Mouse (Mus musculus): ENCODE data around the gene Gm20388.
"Not testable (repeated sequence)": the region's sequence is repeated elsewhere in the genome, so short reads cannot be mapped to it uniquely, and the experiment has no call there.

Gene Gm20388

DNA sequence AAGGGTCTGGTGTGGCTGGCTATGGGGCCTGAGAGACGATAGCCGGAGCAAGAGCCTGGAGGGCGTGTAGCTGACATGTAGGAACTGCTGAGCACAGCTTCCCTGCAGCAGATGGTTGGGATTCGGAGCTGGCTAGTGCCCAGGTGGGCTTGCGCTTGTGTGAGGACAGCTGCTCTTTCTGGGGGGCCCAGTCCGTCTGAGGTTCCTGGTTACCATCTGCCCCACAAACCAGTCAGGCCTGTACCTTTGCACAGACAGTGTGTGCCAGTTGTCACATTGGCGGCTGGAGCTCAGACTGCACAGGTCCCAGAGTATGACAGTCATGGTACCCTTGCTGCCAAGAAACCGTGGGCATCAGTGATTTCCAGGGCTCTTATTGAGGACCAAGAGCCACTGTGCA, 2397.2 kb downstream of the Gm20388 start:
- DNase-seq (ENCODE audit: low spot score) = no peak

DNA sequence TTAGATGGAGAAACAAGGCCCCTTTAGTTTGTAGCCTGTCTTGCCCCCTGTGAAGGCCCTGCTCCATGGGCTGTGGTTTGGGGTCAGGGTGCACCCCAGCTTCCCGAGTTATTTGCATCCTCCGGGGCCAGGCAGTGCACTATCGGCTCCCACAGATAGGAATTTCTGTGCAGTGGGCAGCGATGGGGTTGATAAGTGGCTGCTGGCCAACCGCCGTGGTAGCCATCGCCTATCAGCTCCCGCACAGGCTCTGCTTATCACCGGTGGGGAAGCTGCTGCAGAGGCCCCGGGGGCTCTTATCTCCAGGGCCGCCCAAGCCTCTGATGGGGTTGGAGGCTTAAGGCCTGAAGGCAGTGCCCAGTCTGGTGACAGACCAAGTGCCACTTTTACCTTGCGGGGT, 2398.6 kb downstream of the Gm20388 start:
- no peak for DNase-seq (ENCODE audit: low spot score)

DNA sequence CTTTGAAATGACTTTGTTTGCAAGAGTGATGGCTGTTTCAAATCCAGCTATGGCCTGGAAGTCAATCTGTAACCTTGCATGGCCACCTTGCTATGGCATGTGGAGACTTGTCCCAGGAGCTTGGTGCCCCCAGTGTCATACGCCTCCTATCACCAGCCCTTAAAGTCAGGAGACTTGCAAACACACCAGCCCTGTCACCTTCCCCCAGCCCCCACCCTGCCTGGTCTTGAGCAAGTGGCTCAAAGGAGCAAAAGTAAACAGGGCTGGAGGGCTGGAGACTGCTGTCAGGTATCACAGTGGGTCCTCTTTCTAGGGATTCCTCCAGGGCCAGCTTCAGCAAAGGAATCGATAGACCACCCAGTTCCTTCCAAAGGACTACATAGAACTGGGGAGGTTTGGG, 2400.5 kb downstream of the Gm20388 start:
- DNase-seq (ENCODE audit: low spot score) = no peak

DNA sequence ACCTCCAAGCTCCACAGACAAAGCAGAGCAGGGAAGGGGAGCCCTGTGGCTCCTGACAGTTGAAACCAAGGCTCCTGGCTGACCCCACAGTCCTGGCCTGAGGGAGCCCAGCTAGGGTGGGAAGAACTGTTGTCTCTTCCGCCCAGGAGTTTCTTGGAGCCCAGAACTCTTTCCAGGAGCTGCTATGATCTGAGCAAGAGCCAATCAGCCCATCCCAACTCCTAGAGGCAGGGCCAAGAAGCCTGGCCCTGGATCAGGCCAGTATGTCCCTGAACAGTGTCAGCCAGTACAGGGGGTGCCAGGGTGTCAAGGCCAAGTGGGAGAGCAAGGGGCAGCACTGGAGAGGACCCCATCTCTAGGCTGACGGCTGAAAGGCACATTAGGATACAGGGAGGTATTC, 2401.9 kb downstream of the Gm20388 start:
- no peak for DNase-seq (ENCODE audit: low spot score)

DNA sequence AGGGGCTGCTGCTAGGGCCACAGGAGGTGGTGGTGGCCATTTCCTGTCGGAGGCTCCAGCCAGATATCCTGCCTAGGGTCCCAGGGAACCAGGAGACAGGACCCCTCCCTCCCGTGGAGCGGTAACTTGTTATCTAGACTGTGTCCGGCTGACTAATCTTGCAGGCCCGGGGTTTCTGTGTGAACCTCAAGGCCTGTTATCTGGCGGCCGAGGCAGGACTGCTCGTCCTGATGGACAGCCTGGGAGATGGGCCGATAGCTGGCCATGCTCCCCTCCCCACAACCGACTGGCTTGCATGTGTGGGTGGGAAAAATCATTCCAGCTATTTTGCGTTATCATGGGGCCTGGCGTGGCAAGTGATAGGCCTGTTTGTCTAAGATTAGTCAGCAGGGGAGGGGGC, 2402.7 kb downstream of the Gm20388 start:
- DNase-seq (ENCODE audit: low spot score) = no peak

DNA sequence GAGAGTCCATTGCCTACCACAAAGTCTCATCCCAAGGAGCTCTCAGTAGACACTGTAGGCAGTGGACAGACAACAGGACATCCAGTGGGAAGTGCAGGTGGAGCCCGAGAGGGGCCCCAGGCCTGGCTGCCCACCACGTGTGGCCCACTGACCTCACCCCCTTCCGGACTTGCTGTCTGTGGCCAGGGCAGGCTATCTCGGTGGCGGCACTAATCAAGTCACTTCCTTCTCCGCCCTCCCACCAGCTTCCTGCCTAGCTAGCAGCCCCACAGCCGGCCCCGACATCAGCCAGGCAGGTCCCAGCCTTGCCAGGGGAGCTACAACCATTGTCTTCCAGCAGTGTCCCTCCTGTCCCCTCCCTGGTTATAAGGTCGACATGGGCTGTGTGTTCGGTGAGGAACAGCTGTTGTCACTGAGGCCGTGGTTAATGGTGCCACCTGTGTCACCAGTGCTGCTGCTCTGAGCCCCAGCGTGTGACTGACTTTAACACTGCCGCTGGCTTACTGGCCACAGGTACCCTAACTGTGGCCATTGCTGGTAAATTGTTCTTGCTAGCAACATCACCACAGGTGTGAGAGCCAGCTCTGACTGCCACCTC, 2404.4 kb downstream of the Gm20388 start:
- no peak for DNase-seq (ENCODE audit: low spot score)

DNA sequence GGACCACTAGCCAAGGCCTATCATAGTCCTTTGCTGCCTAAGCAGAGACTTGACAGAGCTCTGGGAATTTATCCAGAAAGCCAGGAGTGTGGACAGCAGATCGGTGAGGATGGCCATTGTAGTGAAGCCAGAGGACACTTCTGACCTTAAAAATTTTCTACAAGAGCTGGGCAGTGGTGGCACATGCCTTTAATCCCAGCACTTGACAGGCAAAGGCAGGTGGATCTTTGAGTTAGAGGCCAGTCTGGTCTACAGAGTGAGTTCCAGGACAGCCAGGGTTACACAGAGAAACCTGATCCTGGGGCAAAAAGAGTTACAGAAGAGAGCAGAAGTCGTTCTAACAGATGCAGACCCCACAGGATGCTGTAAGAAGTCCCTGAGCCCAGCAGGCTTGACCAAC, 2405.8 kb downstream of the Gm20388 start:
- DNase-seq (ENCODE audit: low spot score) = no peak

DNA sequence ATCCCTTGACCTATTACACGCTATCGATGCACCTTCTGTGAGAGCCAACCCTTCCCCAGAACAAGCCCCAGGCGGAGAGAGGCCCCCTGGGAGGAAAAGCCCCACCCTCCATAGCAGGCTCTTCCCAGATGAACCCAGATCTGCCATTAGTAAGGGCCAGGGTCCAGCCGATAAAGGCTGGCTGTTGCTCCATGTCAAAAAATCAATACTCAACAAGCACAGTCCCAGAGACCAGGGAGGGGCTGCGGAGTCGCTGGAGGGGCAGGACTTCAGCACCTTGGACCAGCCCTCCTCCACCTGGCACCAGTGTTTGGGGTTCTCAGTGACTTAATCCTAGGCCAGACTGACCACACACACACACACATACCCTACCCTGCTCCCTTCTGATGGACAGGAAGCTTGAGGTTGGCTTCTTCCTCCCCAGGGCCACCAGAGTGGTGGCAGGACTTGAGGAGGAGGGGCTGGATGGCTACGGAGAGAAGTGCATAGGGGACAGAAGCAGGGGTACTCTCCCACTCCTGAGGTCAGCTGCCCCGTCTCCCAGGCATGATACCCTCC, 2407.4 kb downstream of the Gm20388 start:
- DNase-seq (ENCODE audit: low spot score) = no peak

DNA sequence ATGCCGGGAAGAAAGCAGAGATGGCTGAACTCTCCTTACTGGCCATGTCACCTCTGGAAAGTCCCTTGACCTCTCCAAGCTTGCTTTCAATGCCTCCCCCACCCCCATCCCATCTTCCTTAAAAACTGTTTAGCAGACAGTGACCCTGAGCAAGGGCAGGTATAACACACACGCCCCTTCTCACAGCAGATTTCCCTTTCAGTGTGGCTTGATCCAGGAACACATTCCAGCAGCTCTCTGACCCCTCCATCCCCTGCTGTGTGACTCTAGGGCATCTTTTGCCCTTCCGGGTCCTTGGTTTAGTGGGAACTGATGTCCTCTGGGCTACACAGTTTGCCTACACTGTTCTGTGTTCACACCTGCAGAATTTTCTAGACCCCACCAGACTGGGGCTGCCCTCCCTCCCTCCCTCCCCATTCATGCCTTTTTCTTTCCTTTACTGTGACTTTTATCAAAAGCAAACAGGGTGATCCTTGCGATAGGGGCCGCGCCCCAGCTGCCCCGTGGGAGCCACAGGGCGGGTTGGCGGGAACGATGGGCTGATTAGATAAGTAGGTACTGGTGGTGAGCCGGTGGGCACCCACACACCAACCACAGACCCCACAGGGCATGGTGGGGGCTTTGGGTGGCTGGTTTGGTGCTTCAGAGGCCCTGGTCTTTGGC, 2408.5 kb downstream of the Gm20388 start:
- no peak for DNase-seq (ENCODE audit: low spot score)

DNA sequence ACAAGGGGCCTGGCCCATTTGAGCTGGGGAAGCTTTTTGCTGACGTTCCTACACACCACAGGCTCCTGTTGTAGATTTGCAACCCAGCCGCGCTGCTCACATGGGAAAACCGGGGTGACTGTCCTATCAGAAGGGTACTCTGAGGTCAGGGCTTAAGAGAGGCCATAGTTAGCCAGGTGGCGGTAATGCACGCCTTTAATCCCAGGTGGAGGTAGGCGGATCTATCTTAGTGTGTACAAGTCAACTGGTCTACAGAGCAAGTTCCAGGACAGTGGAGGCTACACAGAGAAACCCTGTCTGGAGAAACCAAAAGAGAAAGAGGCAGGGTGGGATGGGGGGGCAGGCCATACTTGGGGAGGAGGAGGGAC, 2409.1 kb downstream of the Gm20388 start:
- no peak for DNase-seq (ENCODE audit: low spot score)

DNA sequence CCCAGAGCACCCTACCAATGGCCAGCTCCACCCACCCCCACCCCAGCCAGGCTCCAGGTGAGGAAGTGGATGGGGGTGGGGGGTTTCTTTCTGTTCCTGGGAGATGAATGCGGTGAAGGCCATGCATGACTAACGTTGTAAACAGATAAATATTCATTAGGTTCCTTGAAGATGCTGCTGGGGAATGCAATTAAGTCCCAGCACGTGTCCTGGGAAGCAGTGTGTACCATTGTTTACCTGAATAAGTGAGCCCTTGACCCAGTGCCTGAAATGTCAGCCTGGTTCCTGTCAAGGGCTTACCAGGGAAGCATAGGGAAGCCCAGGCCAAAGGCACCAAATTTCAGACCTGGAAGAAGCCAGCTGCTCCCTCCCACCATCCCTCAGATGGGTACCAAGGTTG, 2409.9 kb downstream of the Gm20388 start:
- DNase-seq (ENCODE audit: low spot score) = no peak

DNA sequence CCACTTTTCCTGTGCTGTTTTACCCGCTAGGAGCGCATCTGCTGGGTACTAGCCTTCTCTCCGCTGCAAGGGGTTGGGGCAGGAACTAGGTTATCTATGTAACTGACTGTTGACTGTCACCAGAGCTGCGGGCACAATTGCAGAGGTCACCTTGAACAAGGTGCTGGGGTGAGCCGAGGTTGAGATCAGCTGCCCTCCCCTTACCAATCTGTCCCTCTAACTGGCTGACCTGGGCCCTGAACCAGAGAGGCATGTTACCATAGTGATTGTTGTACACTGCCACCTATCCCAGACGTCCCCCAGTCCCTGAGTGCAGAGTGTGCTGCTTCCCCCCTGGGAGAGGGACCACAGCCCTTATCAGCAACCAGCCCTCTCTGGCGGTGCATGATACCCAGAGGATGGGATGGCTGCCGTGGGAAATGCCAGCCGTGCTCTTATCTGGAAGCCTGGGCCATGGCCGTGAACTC, 2410.8 kb downstream of the Gm20388 start:
- DNase-seq (ENCODE audit: low spot score) = no peak

DNA sequence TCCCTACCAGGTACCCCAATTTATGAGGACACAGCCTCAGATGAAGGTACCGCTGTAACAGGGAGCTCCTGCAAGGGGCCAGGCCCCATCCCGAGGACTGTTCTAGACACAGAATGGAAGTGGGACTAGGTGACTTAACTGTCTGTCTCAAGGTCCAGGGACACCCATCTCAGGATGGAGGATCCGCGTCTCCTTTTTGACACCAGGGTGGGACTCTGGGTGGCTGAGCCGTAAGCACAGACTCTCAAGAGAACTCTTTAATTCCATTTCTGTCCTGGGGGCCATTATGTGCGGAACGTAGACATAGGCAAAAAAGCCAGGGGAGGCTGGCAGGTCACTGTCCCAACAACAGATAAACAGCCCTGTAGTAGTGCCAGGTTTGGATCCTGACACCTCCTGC, 2411.5 kb downstream of the Gm20388 start:
- DNase-seq (ENCODE audit: low spot score) = no peak

DNA sequence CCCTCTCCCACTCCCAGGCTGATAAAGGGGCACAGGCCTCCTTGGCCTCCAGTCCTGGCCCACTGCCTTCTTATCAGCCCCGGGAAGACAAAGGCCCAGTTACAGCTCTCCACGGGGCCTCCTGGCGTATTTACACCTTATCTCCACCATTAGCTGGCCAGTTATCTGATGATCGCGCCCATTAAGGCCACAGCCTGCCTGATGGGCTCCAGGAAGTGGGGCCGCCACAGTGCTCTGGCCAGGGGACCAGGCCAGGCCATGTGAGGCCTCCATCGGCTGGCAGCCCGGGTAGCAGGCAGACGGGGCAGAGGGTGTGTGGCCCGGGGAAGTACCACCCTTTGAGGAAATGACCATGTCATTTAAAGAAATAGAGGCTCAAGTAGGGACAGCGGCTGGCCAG, 2412.2 kb downstream of the Gm20388 start:
- DNase-seq (ENCODE audit: low spot score) = no peak

DNA sequence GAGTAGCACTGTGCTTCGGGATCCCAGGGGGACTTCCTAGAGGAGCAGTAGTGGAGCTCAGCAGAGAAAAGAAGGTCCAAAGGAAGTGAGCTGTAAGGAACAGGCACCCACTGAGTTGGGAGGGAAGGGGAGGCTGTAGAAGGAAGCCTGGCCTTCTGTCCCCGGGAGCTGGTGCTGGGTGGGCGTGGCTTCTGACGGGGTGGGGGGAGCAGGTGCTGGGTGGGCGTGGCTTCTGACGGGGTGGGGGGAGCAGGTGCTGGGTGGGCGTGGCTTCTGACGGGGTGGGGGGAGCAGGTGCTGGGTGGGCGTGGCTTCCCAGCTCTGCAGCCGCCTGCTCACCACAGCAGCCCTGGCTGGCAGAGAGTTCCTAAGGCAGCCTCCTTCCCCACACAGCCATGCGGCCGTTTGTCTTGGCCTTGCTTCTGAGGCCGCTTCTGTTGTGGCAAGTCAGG, 2413.3 kb downstream of the Gm20388 start:
- DNase-seq (ENCODE audit: low spot score) = not testable (repeated sequence)

DNA sequence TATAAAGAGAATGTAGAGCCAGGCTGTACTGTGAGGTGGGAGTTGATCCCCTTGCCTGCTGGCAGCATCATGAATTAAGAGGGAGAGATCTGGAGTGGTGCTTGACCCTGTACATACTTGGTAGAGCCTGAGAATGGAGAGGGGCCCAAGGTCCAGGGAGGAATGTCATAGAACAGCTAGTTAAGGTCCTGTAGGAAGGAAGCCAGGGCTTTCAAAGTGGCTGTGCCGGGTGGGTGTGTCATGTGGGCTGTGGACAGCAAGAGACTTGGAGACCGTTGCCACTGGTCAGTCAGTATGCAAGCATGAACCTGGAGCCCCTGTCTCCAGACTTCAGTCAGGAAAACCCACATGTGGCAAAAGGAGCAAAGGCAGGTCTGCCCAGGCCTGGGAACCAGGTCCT, 2414.6 kb downstream of the Gm20388 start:
- DNase-seq (ENCODE audit: low spot score) = no peak

DNA sequence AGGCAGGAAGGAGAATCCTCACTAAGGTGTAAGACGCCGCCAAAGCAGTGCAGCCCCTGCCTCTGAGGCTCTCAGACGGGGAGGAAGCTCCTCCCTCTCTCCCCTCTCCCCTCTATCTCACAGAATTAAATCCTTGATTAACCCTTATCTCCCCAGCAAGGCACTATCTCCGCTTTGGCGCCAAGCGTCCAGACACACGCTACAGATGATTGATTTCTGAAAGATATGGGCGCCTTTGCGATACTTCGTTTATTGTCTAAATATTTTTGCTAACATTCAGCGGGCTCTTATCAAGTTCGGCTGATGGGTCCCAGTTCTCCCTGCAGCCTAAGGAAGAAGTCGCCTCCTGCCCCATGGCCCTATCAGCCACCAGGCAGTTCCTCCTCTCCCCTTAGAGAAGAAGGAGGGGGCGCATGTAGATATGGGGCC, 2415.5 kb downstream of the Gm20388 start:
- DNase-seq (ENCODE audit: low spot score) = no peak

DNA sequence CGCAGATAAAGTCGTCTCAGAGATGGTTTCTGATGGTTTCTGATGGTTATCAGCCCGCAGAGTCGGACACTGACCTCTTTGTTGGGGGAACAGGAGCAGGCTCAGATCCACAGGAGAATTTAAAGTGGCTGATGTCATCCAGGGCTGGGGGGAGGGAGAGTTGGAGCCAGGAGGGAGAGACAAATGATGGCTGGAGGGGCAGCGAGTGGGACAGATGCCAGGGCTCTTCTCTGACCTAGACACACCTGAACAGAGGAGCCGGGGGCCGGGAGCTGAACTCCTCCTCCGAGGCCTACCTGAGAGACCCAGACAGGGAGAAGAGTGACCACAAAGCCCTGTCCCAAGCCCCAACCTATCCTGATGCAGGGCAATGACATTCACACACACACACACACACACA, 2418.4 kb downstream of the Gm20388 start:
- no peak for DNase-seq (ENCODE audit: low spot score)

DNA sequence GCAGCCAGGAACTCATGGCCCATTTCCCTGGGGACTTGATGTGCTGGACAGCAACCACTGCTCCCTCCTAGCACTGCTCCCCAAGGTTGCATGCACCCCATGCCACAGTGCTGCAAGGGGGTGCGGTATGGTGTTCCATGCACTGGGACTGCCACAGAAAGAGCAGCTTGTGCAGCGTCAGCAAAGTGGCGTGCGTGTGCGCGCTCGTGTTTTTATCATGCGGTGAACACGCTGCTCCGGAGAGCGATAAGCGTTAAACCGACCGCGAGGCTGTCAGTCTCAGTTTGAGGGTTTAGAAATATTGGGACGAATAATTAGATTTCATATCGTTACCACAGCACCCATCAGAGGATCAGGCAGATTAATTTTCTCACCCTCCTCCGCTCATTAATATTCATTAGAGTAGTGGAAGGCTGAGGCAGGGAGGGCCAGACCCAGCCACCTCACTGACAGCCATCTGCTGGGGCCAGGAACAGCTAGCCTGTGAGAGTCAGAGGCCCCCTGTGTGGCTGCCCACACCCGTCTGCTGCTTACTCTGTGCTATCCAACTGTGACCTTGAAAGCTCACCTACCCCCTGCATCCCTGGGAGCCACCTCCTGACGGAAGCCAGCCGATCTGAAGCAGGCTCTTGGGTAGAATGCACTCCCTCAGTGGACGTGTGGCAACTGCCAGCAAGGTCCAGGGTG, 2419.1 kb downstream of the Gm20388 start:
- DNase-seq (ENCODE audit: low spot score) = no peak

DNA sequence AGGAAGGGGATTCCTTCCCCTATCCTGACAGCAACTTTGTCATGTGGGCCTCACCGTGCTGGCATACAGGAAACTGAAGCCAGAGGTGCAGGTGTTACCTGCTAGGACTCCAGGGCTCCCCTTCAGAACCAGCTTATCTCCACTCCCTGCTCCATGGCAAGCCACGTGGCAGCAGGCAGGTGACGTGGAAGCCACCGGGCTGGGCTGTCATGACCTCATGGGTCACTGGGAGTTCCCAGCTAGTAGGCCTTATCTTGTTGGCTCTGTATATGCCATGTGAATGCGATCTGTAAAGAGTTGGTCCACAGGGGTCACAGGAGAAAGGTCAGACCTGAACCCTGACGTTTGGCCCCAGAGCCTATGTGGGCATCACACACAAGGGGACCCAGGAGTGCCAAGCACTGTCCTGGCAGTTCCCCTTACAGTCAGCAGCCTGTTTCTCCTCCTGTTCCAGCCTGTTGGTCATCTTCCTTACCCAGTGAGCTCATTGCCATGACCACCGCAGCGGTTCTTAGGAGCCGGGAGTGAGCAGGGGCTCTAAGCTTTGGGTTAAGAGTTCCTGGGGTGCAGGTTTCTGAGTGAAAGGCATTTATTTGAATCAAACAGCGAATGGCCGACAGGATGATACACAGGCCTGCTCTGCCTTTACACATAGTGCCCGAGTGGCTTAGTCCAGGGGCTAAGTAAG, 2419.9 kb downstream of the Gm20388 start:
- no peak for DNase-seq (ENCODE audit: low spot score)

DNA sequence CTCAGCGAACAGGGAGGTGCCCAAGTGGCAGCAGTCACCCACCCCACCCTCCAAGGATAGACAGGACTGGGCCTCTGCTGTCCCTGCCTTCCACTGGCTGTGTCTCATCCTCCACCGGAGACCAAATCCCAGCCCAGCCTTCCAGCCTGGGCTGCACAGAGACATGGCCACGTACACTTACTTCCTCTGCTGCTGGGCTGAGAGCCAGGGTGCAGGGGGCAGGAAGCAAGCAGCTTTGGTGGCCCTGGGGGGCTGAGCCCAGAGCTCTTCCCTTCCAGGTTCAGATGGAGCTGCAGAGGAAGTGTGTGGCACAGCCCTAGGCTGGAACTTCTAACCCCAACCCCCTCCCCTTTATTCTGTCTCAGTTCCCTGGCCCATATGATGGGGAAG, 2420.5 kb downstream of the Gm20388 start:
- DNase-seq (ENCODE audit: low spot score) = no peak

DNA sequence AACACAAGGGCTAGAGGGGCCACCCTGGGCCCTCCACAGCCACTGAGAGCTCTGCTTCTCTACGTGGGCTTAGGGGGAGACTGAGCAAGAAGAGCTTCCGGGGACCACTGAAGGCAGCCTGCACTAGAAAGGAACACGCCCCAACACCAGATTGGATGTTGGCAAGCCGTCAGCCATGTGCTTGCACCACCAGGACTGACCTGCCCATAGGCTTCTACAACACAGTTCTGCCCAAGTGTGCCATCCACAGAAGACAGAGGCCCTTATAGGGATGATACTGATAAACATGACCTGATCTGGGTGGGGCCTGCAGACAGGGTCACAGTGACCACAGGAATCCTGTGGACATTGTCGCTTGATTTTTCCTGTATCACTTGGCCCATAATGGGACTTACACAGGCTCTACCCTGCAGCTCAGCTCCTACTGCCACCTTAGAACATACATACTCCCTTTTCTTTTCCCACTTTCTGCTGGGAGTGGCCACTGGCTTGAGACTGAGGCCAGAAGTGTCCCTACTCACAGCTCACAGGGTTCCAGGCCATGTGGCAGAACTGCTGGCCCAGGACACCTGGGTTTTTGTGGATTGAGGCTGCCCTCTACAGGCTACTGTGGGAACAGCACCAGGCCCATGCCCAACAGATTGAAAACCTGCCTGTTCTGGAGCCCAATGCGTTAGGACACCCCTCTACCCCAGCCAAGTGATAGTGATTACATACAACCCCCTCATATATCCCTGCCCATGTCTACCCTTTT, 2422.3 kb downstream of the Gm20388 start:
- DNase-seq (ENCODE audit: low spot score) = peak; percentile 79

Data from adipocyte (in vitro differentiated cells).